Mouse (Mus musculus): Measurements from ENCODE around the gene Cldn3. TPM values are rescaled to one million over a fixed set of nuclear protein-coding genes. Genes with fewer than 3 reads are reported as not detected.
"Not testable (repeated sequence)": the region's sequence is repeated elsewhere in the genome, so short reads cannot be mapped to it uniquely, and the experiment has no call there.

Gene Cldn3
- polyA plus RNA-seq, 1 experiment = 14.7 TPM

DNA sequence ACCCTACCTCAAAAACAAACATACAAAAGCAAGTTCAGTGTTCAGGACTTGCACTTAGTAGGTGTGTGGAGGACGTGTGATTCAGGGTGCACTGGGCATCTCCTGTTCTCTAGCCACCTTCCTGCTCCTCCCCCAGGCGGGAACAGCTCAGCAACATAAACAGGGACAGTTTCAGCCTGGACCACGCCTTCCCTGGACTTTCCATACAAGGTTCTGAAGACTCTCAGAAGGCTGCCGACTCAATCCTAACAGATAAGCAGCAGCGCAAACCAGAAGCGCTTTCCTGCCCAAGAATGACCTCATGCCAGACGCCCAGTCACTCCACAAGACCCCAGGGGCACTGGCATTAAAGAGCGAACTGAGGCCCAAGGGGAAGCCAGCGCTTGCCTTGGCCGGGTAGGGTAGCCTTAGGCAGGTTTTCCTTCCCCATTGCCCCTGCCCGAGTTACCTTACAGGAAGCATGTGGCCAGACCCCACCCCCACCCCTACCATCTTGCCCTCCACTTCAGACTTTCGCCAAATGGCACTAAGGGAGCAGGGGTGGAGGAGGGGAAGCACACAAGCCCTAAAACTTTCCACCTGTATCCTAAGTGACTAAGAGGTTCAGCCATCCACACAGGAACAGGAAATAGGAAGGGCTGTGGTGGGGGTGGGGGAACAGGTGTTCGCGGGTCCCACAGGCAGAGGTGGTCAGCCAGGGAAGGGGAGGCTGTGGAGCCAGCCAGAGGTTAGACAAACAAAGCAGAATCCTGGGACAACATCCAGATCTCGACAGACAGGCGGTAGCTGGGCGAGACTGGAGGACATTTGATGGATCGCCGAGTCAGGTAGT lies 34.7 kb upstream of the Cldn3 start:
- Histone ChIP-seq H3K27me3 (ENCODE audit: control insufficient read depth, insufficient read depth, low read length) (no peaks in the 10 kb centered on the region), H3K4me3 (ENCODE audit: control insufficient read depth, insufficient read depth, low read length) (peak overlapping the region; percentile 6), H3K27ac (ENCODE audit: control insufficient read depth, insufficient read depth, low read length) (peak overlapping the region; percentile 42; the same call in 1 of the 2 replicates), H3K36me3 (ENCODE audit: control insufficient read depth, insufficient read depth, low read length) (no peaks in the 10 kb centered on the region), H3K4me1 (replicated peaks; ENCODE audit: control insufficient read depth, insufficient read depth, low read length) (peaks cover 49% of the 10 kb centered on the region)
- TF ChIP-seq POLR2A (IDR thresholded peaks at IDR 0.05; ENCODE audit: control insufficient read depth, extremely low read depth, insufficient read depth, low read length, poor library complexity) (no peak), CTCF (IDR thresholded peaks at IDR 0.05; ENCODE audit: borderline replicate concordance, control insufficient read depth, extremely low read depth, insufficient read depth, low read length, poor library complexity) (no peak)
- 9% methylated on average over 19 of the region's 19 CpGs for WGBS
- DNase-seq = peak; percentile 60

DNA sequence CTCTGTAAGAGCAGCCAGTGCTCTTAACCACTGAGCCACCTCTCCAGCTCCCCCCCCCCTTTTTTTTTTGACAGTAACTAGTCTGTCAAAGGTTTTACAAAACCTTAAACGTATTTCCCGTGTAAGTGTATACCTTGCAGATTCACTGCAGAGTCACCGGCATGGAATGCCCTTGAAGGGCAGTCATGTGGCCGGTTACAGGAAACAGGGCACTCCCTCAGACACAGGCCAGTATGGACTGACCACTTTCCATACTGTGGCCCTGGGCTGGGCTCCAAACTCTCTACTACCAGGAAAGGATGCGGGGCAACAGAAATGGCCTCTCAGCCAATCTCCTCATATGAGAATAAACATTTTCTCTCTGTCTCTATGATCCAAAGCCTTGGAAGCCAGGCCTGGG lies 30.5 kb upstream of the Cldn3 start:
- H3K36me3 ChIP-seq (ENCODE audit: control insufficient read depth, insufficient read depth, low read length) = no peaks in the 10 kb centered on the region
- H3K4me1 ChIP-seq (replicated peaks; ENCODE audit: control insufficient read depth, insufficient read depth, low read length) = peaks cover 49% of the 10 kb centered on the region
- H3K4me3 ChIP-seq (ENCODE audit: control insufficient read depth, insufficient read depth, low read length) = no peak overlapping the region
- no peak for TF ChIP-seq POLR2A (IDR thresholded peaks at IDR 0.05; ENCODE audit: control insufficient read depth, extremely low read depth, insufficient read depth, low read length, poor library complexity)
- TF ChIP-seq CTCF (IDR thresholded peaks at IDR 0.05; ENCODE audit: borderline replicate concordance, control insufficient read depth, extremely low read depth, insufficient read depth, low read length, poor library complexity) = no peak
- no peaks in the 10 kb centered on the region for H3K27me3 ChIP-seq (ENCODE audit: control insufficient read depth, insufficient read depth, low read length)
- no peak for DNase-seq
- H3K27ac ChIP-seq (ENCODE audit: control insufficient read depth, insufficient read depth, low read length) = no peak overlapping the region
- WGBS = 90% methylated on average over 5 of the region's 5 CpGs

- H3K27me3 ChIP-seq (ENCODE audit: control insufficient read depth, insufficient read depth, low read length) = no peaks in the 10 kb centered on the region
- 67% methylated on average over 7 of the region's 7 CpGs for WGBS
- no peak for DNase-seq
- no peak overlapping the region for H3K4me3 ChIP-seq (ENCODE audit: control insufficient read depth, insufficient read depth, low read length)
- 0 out of 2 replicates have a peak overlapping the region, but pooled peaks have one; percentile 31 for H3K27ac ChIP-seq (ENCODE audit: control insufficient read depth, insufficient read depth, low read length)
- H3K4me1 ChIP-seq (replicated peaks; ENCODE audit: control insufficient read depth, insufficient read depth, low read length) = peaks cover 40% of the 10 kb centered on the region
- H3K36me3 ChIP-seq (ENCODE audit: control insufficient read depth, insufficient read depth, low read length) = no peaks in the 10 kb centered on the region
- TF ChIP-seq POLR2A (IDR thresholded peaks at IDR 0.05; ENCODE audit: control insufficient read depth, extremely low read depth, insufficient read depth, low read length, poor library complexity) (no peak), CTCF (IDR thresholded peaks at IDR 0.05; ENCODE audit: borderline replicate concordance, control insufficient read depth, extremely low read depth, insufficient read depth, low read length, poor library complexity) (no peak)
Observed at GRCm38 (mm10) chr5:134959114-134959513, 26.9 kb upstream of the Cldn3 start.

DNA sequence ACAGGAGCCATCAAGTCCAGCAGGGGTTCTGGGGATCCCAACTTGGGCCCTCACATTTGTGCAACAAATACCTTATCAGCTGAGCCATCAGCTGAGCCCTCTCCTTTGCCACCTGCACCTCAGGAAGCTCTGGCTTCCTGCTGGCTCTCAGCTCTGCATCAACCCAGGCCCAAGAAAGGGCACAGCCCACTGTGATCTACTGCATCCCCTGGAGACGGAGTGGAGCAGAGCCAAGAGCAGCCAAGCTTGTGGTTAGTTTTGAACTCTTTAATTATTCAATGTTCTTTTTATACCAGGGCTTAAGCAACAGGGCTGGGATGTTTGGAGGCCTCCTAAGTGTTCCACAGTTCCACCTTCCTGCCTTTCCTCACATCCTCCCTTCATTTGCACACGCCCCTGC lies 25.6 kb upstream of the Cldn3 start:
- peak; percentile 43 for DNase-seq
- WGBS = 16% methylated on average over 2 of the region's 2 CpGs
- H3K36me3 ChIP-seq (ENCODE audit: control insufficient read depth, insufficient read depth, low read length) = no peaks in the 10 kb centered on the region
- H3K4me3 ChIP-seq (ENCODE audit: control insufficient read depth, insufficient read depth, low read length) = no peak overlapping the region
- no peak for TF ChIP-seq CTCF (IDR thresholded peaks at IDR 0.05; ENCODE audit: borderline replicate concordance, control insufficient read depth, extremely low read depth, insufficient read depth, low read length, poor library complexity)
- TF ChIP-seq POLR2A (IDR thresholded peaks at IDR 0.05; ENCODE audit: control insufficient read depth, extremely low read depth, insufficient read depth, low read length, poor library complexity) = no peak
- H3K27me3 ChIP-seq (ENCODE audit: control insufficient read depth, insufficient read depth, low read length) = no peaks in the 10 kb centered on the region
- H3K27ac ChIP-seq (ENCODE audit: control insufficient read depth, insufficient read depth, low read length) = peak overlapping the region; percentile 54; the same call in 1 of the 2 replicates
- peaks cover 40% of the 10 kb centered on the region for H3K4me1 ChIP-seq (replicated peaks; ENCODE audit: control insufficient read depth, insufficient read depth, low read length)

DNA sequence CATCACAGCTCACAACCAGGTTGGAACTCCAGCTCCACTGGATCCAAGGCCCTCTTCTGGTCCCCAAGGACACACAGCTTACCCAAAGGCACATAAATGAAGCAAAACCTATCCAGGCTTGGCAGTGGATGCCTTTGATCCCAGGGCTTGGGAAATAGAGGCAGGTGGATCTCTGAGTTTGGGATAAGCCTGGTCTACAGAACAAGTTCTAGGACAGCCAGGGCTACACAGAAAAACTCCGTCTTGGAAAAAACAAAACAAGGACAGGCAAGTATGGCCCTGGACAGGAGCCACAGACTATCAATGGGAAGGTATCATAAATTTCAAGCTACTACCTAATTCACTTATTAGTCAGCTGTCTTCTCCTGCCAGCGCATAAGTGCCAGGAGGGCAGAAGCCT lies 24.5 kb upstream of the Cldn3 start:
- DNase-seq = no peak
- Histone ChIP-seq H3K36me3 (ENCODE audit: control insufficient read depth, insufficient read depth, low read length) (no peaks in the 10 kb centered on the region), H3K4me1 (replicated peaks; ENCODE audit: control insufficient read depth, insufficient read depth, low read length) (peaks cover 47% of the 10 kb centered on the region), H3K27me3 (ENCODE audit: control insufficient read depth, insufficient read depth, low read length) (no peaks in the 10 kb centered on the region), H3K27ac (ENCODE audit: control insufficient read depth, insufficient read depth, low read length) (no peak overlapping the region), H3K4me3 (ENCODE audit: control insufficient read depth, insufficient read depth, low read length) (no peak overlapping the region)
- WGBS = 94% methylated on average over 2 of the region's 2 CpGs
- TF ChIP-seq CTCF (IDR thresholded peaks at IDR 0.05; ENCODE audit: borderline replicate concordance, control insufficient read depth, extremely low read depth, insufficient read depth, low read length, poor library complexity) = no peak
- no peak for TF ChIP-seq POLR2A (IDR thresholded peaks at IDR 0.05; ENCODE audit: control insufficient read depth, extremely low read depth, insufficient read depth, low read length, poor library complexity)

- no peak for DNase-seq
- TF ChIP-seq POLR2A (IDR thresholded peaks at IDR 0.05; ENCODE audit: control insufficient read depth, extremely low read depth, insufficient read depth, low read length, poor library complexity) (no peak), CTCF (IDR thresholded peaks at IDR 0.05; ENCODE audit: borderline replicate concordance, control insufficient read depth, extremely low read depth, insufficient read depth, low read length, poor library complexity) (no peak)
Observed at GRCm38 (mm10) chr5:134963546-134963945, 22.5 kb upstream of the Cldn3 start.

DNA sequence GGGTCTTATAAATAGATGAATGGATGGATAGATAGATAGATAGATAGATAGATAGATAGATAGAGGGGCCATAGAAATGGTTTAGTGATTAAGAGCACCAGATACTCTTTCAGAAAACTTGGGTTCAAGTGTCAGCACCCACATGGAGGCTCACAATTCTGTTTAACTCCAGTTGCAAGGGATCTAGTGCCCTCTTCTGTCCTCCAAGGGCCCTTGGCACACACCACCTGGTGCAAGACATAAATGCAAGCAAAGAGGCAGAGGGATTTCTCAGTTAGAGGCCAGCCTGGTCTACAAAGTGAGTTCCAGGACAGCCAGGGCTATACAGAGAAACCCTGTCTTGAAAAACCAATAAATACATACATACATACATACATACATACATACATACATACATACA lies 21.4 kb upstream of the Cldn3 start:
- DNase-seq; H3K4me3 ChIP-seq (ENCODE audit: control insufficient read depth, insufficient read depth, low read length); H3K36me3 ChIP-seq (ENCODE audit: control insufficient read depth, insufficient read depth, low read length); H3K27ac ChIP-seq (ENCODE audit: control insufficient read depth, insufficient read depth, low read length); H3K27me3 ChIP-seq (ENCODE audit: control insufficient read depth, insufficient read depth, low read length): not testable (repeated sequence)
- H3K4me1 ChIP-seq (replicated peaks; ENCODE audit: control insufficient read depth, insufficient read depth, low read length) = peaks cover 25% of the 10 kb centered on the region

More at GRCm38 (mm10) chr5:134963546-134963945, 22.5 kb upstream of the Cldn3 start:
- 78% methylated on average over 5 of the region's 5 CpGs for WGBS
- H3K36me3 ChIP-seq (ENCODE audit: control insufficient read depth, insufficient read depth, low read length) = no peaks in the 10 kb centered on the region
- no peak overlapping the region for H3K27ac ChIP-seq (ENCODE audit: control insufficient read depth, insufficient read depth, low read length)
- no peak overlapping the region for H3K4me3 ChIP-seq (ENCODE audit: control insufficient read depth, insufficient read depth, low read length)
- peaks cover 35% of the 10 kb centered on the region for H3K4me1 ChIP-seq (replicated peaks; ENCODE audit: control insufficient read depth, insufficient read depth, low read length)
- H3K27me3 ChIP-seq (ENCODE audit: control insufficient read depth, insufficient read depth, low read length) = no peaks in the 10 kb centered on the region

All from thymus, adult 2 months (tissue).